Comparison of ENCODE assay signal across 10 mouse cellular contexts in genomic region chr1:136118875-136119274, GRCm38 (mm10). TPM values are rescaled to one million over a fixed set of nuclear protein-coding genes. Genes with fewer than 3 reads are reported as not detected.
DNase-seq lines count a peak whose midpoint lies in the region; ATAC-seq lines count a peak whose summit lies in the region.
"Had no signal": no experiment of that assay in that cellular context is flagged by ENCODE, and none has a peak within 500 bp of the region (broad histone marks: within the 10 kb centered on the region; RNA-seq: fewer than 3 reads in every experiment).

No protein-coding gene starts in this region.

- no peak overlapping the region for H3K9ac ChIP-seq in embryonic facial prominence, embryonic 11.5 days (replicated peaks; ENCODE audit: low read length)
- H3K9ac ChIP-seq: heart, embryonic 13.5 days had no signal

- H3K27me3 ChIP-seq in embryonic facial prominence, embryonic 11.5 days (ENCODE audit: control insufficient read depth, insufficient read depth, low read length) = no peaks in the 10 kb centered on the region

- H3K36me3 ChIP-seq in embryonic facial prominence, embryonic 11.5 days (replicated peaks; ENCODE audit: control insufficient read depth, insufficient read depth, low read depth, low read length) = no peaks in the 10 kb centered on the region
- H3K36me3 ChIP-seq: heart, embryonic 13.5 days had no signal

- intact Hi-C loops in gastrocnemius, postnatal 36 days (cut with DNase I) = no loop called here

- H3K4me1 ChIP-seq in embryonic facial prominence, embryonic 11.5 days (ENCODE audit: control insufficient read depth, insufficient read depth, low read length) = peaks cover 5% of the 10 kb centered on the region; the same call in 1 of the 2 replicates

- ATAC-seq in embryonic facial prominence, embryonic 11.5 days (replicated peaks; ENCODE audit: insufficient number of reproducible peaks, low FRiP score, low TSS enrichment, low read depth) = 0 out of 2 replicates have a peak, but pooled peaks have one; percentile 24

- H3K27ac ChIP-seq in embryonic facial prominence, embryonic 11.5 days (replicated peaks; ENCODE audit: low read depth, low read length) = no peak overlapping the region; the same call in 1 of the 2 replicates
- H3K27ac ChIP-seq: heart, embryonic 13.5 days had no signal

- WGBS in embryonic facial prominence, embryonic 11.5 days = 27% methylated on average over 8 of the region's 8 CpGs

- no peak overlapping the region for H3K4me3 ChIP-seq in embryonic facial prominence, embryonic 11.5 days (ENCODE audit: low read depth, low read length)
- H3K4me3 ChIP-seq: heart, embryonic 13.5 days; megakaryocyte, embryonic 14.5 days had no signal

- no peaks in the 10 kb centered on the region for H3K9me3 ChIP-seq in embryonic facial prominence, embryonic 11.5 days (replicated peaks; ENCODE audit: control insufficient read depth, low read length)
- H3K9me3 ChIP-seq: heart, embryonic 13.5 days; megakaryocyte, embryonic 14.5 days had no signal

- peak; percentile 77 to 86 for DNase-seq in left cerebral cortex, adult 18-20 months (ENCODE audit: low spot score in 2 of 2)
- DNase-seq in left cerebral cortex, adult 11 months (ENCODE audit: low spot score) = no peak
- DNase-seq in embryonic facial prominence, embryonic 11.5 days (ENCODE audit: low spot score) = peak; percentile 66
- peak; percentile 49 to 57 for DNase-seq in gastrocnemius, postnatal 36 days
- DNase-seq in lung, postnatal 36 days = peak; percentile 62
- DNase-seq in spleen, postnatal 14 days (ENCODE audit: low spot score in 2 of 2) = peak; percentile 44 to 61
- DNase-seq in kidney, postnatal 25 days = no peak
- no peak for DNase-seq in urinary bladder, postnatal 25 days (ENCODE audit: low spot score)

- no peak overlapping the region for H3K4me2 ChIP-seq in embryonic facial prominence, embryonic 11.5 days (ENCODE audit: low read depth, low read length)
- H3K4me2 ChIP-seq: heart, embryonic 13.5 days had no signal

RNA-seq across cellular contexts. Expression of gene Kif21b, which starts 12.3 kb away (rescaled TPM):
- 10 to 100 TPM; 54.8 to 57.3 TPM for total RNA-seq in left cerebral cortex, adult 18-20 months (2021)
- 6.9 and 8.0 TPM in 2 replicates for polyA plus RNA-seq in embryonic facial prominence, embryonic 11.5 days (2014; fragmentation: Nextera tagmentation; extraction: Ambion mirVana)
- total RNA-seq in gastrocnemius, postnatal 36 days (2021) = 1 to 10 TPM in 1 of 2 experiments, under 1 TPM in 1; 0.62 to 1.1 TPM

Comparison
In these comparisons a context has a peak if more than half of its experiments do, and no peak if none do; other contexts are left out.
1. DNase-seq: peak in left cerebral cortex, adult 18-20 months (2 of 2), embryonic facial prominence, embryonic 11.5 days (single experiment), gastrocnemius, postnatal 36 days (2 of 2), lung, postnatal 36 days (single experiment) and spleen, postnatal 14 days (2 of 2); none in left cerebral cortex, adult 11 months (single experiment), kidney, postnatal 25 days (0 of 2) and urinary bladder, postnatal 25 days (single experiment).
2. RNA of gene Kif21b, which starts 12.3 kb away (total RNA-seq): 54.8 to 57.3 TPM in left cerebral cortex, adult 18-20 months; 0.62 to 1.1 TPM in gastrocnemius, postnatal 36 days; every median in the first group is over 10 times any median in the second.